Mouse (Mus musculus) embryonic facial prominence, embryonic 13.5 days (tissue): ENCODE data around the gene Gm14412. TPM values are rescaled to one million over a fixed set of nuclear protein-coding genes. Genes with fewer than 3 reads are reported as not detected.

Source experiments
- polyA plus RNA-seq: library from polyadenylated mRNA; unstranded; fragments of >200 nt; fragmentation: Nextera tagmentation; extraction: Ambion mirVana; gene quantifications from 2 replicates; pipeline ENCODE4 v1.2.1, GENCODE M21; 2015

Gm14412 gene
- polyA plus RNA-seq, 1 experiment from 2014 or later = 0.34 TPM

Other genes starting within 250 kb of the Gm14412 start
- 0.80 TPM in 1 of 2 replicates, not detected in the other for gene Gm14401, start 250.0 kb downstream of the Gm14412 start, polyA plus RNA-seq
- gene Gm14410, start 117.9 kb downstream of the Gm14412 start, polyA plus RNA-seq = 22.9 and 34.2 TPM in 2 replicates
- gene Gm14409, start 57.3 kb downstream of the Gm14412 start, polyA plus RNA-seq = not detected in 2 replicates
- 8.9 and 15.0 TPM in 2 replicates for gene Gm14418, start 74.0 kb upstream of the Gm14412 start, polyA plus RNA-seq
- gene Zfp970, start 140.4 kb upstream of the Gm14412 start, polyA plus RNA-seq = 13.7 and 14.1 TPM in 2 replicates
- 4.8 and 7.9 TPM in 2 replicates for gene Gm14403, start 173.9 kb upstream of the Gm14412 start, polyA plus RNA-seq